Mouse (Mus musculus) heart, postnatal 25 days (tissue): ENCODE data around the gene Utp15. TPM values are rescaled to one million over a fixed set of nuclear protein-coding genes. Genes with fewer than 3 reads are reported as not detected.

Experiments
- DNase-seq: peaks from one replicate; pipeline ENCODE4 v3.0.0; 2022; ENCODE audit warnings: low spot score
- intact Hi-C: fragments of 180-260 bp; cut with DNase I; formaldehyde crosslinking; loops from one replicate; pipeline ENCODE4 v1.15.1; 2025
- total RNA-seq, 2 experiments: library from RNA; stranded (reverse); gene quantifications; 2 replicates each; pipeline ENCODE4 v1.2.3; 2021

Gene Utp15
- total RNA-seq, 2 experiments from 2014 or later = 5.5 to 5.6 TPM

DNA sequence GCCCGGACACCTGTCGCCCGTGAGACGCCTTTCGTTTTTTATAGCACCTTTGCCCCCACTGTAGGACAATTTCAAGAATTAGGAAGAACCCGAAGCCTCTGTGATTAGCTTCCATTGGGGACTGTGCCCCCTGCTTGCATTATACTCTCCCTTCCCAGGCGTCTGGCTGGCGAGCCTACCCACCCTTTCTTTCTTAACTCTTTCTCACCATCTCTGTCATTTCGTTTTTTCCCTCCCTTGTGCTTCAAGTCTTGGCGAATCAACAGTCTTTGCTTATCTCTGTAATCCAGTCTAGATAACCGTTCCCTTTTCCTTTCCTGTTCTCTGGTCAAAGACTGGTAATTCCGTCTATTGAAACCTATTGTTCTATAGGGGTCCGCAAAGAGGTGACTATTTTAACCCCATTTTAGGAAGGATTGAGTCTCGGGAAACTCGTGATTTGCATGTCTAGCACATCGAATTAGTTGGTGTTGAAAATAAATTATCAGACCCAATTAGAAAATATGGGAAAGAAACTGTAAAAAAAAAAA, 682 bp upstream of the Utp15 start:
- no peak for DNase-seq
- intact Hi-C loops = loop anchor here (5.0 kb wide), 1 partner anchor 34 kb away; no protein-coding TSS in a partner anchor

DNA sequence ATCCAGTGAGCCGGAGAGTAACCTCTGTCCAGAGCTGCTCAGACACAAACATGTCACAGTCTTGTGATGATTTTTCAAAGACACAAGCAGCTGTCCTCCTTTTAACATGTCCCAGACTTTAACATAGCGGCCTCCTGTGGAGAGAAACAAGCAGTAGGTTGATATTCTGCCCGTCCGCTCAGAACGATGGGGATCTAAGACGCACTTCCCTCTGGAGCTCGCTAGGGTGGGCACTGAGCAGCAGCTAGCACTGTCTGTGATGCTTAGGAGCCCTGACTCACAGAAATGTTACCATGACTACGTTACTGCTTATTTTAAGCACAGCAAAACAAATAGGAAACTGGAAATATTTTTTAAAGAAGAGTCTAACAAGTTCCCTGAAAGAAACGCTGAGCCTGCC, 7.9 kb downstream of the Utp15 start:
- intact Hi-C loops = loop anchor here (10.0 kb wide), 1 partner anchor 1050 kb away; no protein-coding TSS in a partner anchor
- DNase-seq = no peak

DNA sequence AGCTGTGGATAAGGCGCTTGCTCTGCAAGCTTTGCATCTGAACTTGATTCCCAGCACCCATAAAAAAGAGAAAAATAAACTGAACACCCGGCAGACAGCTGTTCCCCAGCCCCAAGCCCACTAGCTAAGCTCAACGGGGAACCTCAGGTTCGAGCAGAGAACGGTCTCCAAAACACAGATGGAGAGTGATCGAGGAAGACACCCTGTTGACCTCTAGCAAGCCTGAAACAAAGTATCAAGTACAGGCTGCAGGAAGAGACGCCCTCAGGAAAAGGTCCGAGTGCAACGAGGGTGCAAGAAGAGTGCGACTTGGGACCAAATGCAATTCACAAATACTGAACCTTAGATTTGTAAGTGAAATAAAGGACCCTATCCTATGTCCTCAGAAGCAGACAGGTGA, 13.2 kb downstream of the Utp15 start:
- intact Hi-C loops = no loop called here
- no peak for DNase-seq

DNA sequence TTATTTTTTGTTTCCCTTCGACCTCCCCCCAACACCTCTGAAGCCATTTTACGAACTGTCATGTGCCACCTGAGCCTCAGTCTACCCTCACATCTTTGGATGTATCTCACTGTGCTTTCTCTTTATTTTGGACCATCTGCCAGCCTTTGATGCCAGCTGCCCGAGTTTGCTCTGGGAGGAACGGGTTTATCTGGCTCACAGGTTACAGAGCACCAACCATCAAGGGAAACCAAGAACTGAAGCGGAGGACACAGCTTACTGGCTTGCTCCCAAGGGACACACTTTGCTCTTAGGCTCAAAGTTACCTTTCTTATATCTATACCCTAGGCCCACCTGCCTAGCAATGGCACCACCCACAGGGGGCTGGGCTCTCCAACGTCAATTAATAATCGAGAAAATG, 17.5 kb downstream of the Utp15 start:
- DNase-seq = no peak
- intact Hi-C loops = no loop called here

DNA sequence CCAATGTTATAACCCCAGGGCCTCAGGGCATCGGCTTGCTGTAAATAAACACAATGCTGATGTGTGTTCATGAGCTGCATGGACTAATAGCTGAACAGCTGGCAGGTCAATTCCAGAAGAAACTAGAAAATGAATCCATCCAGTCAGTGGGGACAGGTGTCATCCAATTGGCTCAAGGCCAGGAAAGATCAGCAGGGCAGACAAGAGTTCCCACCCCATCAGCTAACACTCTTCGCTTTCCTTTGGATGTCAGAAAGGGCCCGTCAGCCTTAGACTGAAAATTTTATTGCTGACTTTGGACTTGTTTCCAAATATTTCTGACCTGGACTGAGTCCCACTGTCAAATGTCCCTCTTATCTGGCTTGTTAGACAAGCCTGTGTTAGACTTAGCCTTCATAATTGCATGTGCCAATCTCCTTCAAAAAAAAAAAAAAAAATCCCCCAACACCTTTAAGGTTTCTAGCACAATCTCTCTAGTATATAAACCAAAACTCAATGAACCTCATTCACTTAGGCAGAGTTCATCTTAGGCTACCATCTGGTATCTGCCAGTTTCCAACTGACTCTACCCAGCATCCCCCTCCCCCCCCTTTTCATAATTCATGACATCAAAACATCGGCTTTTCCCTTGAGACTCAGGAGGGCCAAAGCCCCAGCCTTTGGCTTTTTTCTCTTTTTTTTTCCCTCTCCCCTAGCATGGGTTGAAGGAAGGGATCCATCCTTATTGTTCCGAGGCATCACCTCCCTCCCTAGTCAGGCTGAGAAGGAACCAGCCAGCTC, 18.1 kb downstream of the Utp15 start:
- DNase-seq = no peak
- intact Hi-C loops = no loop called here

DNA sequence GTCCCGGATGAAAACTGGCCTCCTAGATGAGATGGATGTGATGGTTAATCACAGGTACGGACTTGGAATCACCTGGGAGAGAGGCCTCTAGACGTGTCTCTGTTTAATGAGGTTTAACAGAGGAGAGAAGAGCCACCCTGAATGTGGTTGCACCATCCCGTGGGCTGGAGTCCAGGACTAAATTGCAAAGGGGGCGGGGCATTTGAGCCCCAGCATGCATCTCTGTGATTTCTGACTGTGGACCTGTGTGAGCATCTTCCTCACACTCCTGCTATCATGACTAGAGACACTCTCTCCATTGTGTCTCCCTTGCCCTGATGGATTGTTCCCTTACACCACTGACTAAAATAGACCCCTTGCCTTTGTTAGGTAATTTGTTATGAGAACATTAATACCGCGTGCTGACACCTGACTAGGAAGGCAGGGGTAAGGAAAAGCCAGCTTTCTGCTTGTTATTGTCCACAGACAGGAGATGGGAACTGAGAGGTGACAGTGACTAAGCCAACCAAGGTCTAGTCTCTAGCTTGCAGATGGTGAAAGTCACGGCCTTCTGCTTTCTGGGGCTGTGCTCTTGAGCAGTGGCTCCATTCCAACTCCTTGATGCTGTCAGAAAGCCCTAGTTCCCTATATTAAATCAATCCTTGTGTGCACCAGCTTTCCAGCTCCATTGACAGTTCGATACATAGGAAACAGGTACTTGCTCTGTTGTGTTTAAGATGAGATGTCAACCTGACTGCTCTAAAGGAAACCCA, 21.1 kb downstream of the Utp15 start:
- intact Hi-C loops = no loop called here
- DNase-seq = no peak

DNA sequence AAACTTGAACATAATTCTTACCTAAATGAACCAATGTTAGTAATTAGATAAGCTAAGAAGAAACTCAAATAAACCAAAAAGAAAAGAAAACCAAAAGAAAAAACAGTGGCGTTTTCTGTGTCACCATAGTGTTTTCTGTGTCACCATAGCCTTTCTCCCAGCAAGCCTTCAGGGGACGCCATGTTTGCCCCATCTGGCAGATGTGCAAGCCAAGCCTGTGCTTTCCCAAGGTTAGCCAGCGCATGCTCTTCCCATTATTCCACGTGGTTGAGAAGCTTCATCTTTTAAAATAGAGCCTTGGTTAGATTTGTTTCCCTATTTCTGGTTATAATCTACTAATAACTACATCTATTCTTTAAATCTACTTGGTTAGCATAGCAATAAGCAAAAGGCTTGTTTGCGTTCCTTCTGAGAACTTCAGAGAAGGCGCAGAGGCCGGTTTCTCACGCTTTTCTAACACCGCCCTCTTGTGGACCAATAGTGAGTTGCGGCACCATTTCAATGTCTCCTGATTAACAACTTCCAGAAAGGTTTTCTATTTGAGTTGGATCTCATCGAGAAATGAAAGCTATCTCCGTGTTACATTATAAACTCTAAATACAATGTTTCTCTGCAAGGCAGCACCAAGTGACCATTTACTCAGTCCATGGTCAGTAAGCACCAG, 22.7 kb downstream of the Utp15 start:
- intact Hi-C loops = loop anchor here (1.0 kb wide), 1 partner anchor 209 kb away; no protein-coding TSS in a partner anchor

DNA sequence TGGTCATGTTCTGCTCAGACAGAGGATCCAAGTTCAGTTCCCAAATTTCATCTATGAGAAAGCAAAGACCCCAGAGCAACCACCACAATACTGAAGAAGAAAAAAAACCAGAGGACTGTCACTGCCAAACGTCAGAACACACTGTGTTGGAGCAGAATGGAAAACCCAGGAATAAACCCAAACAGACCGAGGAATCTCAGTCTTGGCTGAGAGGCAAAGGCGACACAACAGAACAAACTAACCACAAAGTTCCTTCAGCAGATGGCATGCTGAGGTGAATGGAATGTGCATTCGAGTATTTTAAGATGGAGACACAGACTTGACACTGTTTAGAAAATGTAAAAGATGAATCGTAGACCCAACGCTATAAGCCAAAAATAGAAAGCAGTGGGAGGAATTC, 27.4 kb downstream of the Utp15 start:
- intact Hi-C loops = no loop called here
- no peak for DNase-seq

More for the DNA sequence above, 22.7 kb downstream of the Utp15 start:
- DNase-seq = no peak

DNA sequence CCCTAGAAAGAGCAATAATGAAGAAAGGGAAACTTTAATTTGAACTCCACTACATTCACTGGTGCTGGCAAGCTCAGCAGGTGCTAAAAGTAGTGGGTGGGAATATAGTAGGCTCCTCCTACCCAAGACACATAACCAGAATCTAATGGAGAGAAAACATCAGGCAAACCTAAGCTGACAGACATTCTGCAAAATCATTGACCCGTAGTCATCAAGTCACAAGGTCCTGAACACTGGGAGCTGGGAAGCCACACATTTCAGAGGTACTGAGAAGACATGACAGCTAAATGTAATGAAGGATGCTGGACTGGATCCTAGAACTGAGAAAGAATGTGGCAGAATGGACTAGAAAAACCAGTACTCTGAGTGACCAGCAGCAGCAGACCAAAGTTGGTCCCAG, 32.3 kb downstream of the Utp15 start:
- intact Hi-C loops = no loop called here
- no peak for DNase-seq

DNA sequence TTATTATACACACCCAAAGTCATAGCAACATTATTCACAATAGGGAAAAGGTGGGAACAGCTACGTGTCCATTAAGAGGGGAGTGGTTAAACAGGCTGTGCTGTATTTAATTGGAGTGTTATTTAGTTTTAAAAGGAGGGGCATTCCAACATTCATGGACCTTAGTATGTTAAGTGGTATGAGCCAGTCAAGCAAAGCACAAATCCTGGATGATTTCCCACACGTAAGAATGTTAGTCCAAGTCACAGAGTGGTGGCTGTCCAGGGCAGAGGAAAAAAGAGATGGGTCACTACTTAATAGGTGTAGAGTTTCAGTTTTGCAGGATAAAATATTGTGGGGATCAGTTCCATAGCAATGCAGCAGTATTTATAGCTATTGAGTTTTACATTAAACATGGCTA, 36.6 kb downstream of the Utp15 start:
- no peak for DNase-seq
- intact Hi-C loops = no loop called here

DNA sequence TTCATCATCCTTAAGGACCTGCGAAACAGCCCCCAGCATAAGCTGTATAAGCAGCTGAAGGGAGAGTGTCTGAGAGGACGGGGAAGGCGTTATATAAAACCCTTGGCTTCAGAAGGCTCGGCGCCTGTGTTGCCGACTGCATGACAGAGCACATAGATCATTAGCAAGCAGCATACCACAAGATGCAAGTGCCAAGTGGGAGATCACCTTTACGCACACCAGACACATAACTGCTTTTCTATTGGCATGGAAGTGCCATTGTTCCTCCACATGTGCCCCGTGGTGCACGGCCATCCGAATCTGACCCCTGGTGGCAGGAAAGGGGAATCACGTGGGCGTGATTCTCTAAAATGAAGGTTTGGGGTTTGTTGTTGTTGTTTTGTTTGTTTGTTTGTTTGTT, 40.0 kb downstream of the Utp15 start:
- no peak for DNase-seq
- intact Hi-C loops = loop anchor here (1.0 kb wide), 1 partner anchor 192 kb away; no protein-coding TSS in a partner anchor

DNA sequence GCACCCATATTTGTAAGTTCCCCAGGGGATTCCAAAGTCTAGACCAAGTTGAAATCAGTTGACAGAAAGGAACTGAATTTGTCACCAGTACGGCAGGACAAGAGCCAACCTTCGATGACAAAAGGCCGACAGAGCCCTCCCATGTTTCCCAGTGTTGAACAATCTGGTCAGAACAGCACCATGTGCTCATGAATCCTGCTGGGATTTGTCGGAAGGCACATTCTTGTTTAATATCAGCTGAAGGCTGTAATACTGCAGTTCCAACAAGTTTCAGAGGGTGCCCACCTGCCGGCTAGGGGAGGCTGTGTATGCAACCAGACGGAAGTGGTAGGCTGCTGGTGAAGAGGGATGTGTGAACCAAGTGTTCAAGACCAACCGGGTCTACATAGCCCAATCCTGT, 52.7 kb downstream of the Utp15 start:
- intact Hi-C loops = no loop called here
- DNase-seq = no peak

DNA sequence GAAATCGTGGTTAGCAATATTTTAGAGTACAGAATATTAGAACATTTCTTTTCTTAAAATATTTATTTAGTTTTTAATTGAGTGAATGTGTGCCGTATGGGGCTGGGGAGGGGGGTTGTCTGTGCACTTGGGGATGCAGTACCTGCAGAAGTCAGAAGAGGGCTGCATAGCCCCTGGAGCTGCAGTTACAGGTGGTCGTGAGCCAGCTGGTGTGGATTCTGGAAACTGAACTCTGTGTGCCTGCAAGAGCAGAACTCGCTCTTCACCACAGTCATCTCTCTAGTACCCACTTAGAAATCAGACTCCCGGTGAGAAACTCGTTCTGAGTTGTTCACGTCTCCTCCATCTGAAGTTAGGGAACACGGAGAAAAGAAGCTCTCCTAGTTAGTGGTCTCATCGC, 54.0 kb downstream of the Utp15 start:
- intact Hi-C loops = loop anchor here (5.0 kb wide), 1 partner anchor 177 kb away; no protein-coding TSS in a partner anchor
- DNase-seq = no peak

DNA sequence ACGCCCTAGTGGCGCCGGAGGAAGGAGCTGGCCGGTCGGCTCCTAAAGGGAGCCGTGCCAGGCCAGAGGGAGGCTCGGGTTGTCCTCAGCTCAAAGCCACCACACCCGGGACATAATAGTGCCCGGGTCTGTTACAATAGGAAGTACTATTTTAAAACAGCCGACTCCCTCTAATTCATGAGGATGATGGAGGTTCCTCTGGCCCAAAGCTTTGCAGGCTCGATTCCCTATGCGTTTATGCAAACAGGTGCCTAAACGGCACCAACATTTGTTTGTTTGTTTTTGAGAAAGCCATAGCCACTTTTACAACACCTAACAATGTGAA, 56.3 kb downstream of the Utp15 start:
- no peak for DNase-seq
- intact Hi-C loops = loop anchor here (5.0 kb wide), 1 partner anchor 174 kb away; no protein-coding TSS in a partner anchor

DNA sequence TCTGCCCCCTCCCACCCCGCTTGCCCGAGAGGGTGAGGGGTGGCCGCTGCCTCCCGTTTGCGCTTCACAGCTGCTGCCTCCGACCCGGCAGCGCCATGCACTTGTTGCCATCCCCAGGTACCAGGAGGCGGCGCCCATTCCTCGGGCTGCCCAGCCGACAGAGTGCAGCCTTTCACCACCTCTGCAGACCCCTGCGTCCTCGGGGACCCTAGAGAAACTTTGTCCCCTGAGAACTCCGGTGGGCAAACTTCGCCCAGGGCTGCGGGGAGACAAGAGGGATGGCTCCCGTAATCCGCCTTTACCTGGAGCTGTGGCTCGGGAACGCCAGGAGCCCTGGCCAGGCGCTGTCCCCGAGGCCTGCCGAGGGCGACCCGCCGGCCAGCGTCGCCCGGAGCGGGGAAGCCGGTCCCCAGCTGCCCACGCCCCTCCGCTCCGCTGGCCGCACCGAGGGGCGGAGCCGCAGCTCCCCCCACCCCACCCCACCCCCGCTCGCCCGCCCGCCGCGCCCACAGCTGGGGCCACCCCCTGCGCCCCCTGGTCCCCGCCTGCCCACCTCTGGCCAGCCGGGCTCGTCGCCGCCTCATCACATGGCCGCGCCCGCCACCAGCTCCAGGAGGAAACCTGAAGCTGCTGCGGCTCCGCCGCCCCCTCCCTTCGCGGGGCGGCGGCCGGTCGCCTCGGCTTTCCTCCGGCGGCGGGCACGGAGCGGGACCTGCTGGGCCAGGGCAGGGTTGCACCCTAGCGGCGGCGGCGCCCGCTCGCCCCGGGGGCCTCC, 56.9 kb downstream of the Utp15 start, which contains the start of gene Arhgef28:
Gene Arhgef28 (minus strand): TSS at position 669 of the 775 bp plus-strand sequence.
- intact Hi-C loops = loop anchor here (5.0 kb wide), 1 partner anchor 174 kb away; no protein-coding TSS in a partner anchor
- DNase-seq = peak; percentile 50

DNA sequence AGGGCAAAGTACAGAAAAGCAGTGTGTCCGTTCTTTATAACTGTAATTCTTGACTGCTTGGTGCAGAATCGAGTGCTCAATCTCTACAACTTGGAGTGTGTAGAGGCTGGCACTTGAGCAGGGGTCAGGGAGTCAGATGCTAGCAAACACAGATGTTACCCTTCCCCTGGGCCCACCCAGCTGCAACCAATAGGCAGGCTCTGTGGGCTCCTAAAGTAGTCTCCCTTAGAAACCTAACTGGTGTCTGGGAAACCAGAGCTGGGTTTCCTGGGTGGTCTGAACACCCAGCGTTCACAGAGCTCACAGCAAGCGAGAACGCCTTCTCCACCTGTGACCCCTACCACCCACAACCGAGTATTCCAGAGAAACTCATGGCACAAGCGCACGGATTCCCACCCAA, 57.7 kb downstream of the Utp15 start:
- no peak for DNase-seq

DNA sequence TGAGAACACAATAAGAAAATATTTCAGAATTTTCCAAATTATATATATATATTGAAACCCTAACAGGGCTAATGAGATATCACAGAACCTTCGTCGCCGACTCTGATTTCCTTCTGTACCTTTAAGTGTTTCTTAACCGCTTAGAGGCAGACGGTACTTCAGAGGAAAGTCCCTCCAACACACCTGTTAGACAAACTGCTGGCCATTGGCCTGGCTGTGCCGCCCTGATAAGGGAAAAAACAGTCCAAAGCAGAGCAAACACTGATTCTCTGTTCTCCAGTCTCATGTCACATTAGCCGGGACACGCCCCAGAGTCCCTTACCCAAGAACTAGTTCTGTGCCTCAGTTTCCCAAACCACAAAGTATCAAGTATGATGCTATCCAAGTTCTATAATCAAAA, 58.5 kb downstream of the Utp15 start:
- intact Hi-C loops = no loop called here
- DNase-seq = no peak

More for the DNA sequence above, 57.7 kb downstream of the Utp15 start:
- intact Hi-C loops = loop anchor here (5.0 kb wide), 1 partner anchor 173 kb away; no protein-coding TSS in a partner anchor

DNA sequence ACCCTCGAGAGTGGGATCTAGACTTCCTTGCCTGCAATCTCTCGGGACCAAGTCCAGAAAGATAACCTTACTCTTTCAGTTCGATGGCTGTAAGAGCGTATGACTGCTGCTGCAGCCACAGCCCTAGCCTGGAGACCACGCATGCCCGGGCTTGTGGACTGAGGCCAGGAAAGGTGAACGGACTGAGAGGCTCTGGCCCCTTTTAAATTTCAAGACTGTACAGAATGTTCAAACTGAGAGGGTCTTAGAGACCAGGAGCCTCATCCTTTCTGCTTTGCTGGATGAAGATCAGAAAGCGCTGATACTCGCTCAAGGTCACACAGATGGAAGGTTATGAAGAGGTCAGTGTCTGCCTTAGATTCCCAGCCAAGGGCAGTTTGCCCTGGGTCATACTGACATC, 61.4 kb downstream of the Utp15 start:
- intact Hi-C loops = no loop called here
- no peak for DNase-seq
